Mouse (Mus musculus): ENCODE results near the gene Zfp780b. TPM values are rescaled to one million over a fixed set of nuclear protein-coding genes. Genes with fewer than 3 reads are reported as not detected.
A peak's percentile ranks its signal among the peaks of the same experiment; 100 is the strongest.
"Not testable (repeated sequence)": the region's sequence is repeated elsewhere in the genome, so short reads cannot be mapped to it uniquely, and the experiment has no call there.

Gene Zfp780b
- 17.8 and 18.1 TPM in 2 replicates for polyA plus RNA-seq (2015; fragmentation: Nextera tagmentation; extraction: Ambion mirVana)

GRCm38 (mm10) chr7:27978683-27979528 lies at the start of gene Zfp780b:
Zfp780b (minus strand) TSS chr7:27979171.
- H3K27me3 ChIP-seq (ENCODE audit: control insufficient read depth, insufficient read depth, low read depth, low read length), result no peaks in the 10 kb centered on the region
- H3K4me3 ChIP-seq (ENCODE audit: low read length), result peak within 1 kb of the TSS; percentile 95
- H3K9me3 ChIP-seq (ENCODE audit: control insufficient read depth, low read length), result peaks cover 16% of the 10 kb centered on the region
- peak; percentile 93 for ATAC-seq (ENCODE audit: low read depth)
- H3K27ac ChIP-seq (ENCODE audit: low read length), result peak within 1 kb of the TSS; percentile 95
- no peaks in the 10 kb centered on the region for H3K36me3 ChIP-seq (ENCODE audit: control insufficient read depth, insufficient read depth, low read length)
- peak within 1 kb of the TSS; percentile 93 for H3K9ac ChIP-seq (ENCODE audit: low read length)
- under 1% methylated on average over 29 of the region's 29 CpGs for WGBS
- H3K4me2 ChIP-seq (ENCODE audit: low read depth, low read length), result peak within 1 kb of the TSS; percentile 91
- peaks cover 8% of the 10 kb centered on the region for H3K4me1 ChIP-seq (replicated peaks; ENCODE audit: control insufficient read depth, insufficient read depth, low read length)

GRCm38 (mm10) chr7:28014445-28014810 lies 35.5 kb upstream of the Zfp780b start:
- Histone ChIP-seq H3K4me3 (ENCODE audit: low read length) (peak overlapping the region; percentile 75), H3K4me2 (ENCODE audit: low read depth, low read length) (peak overlapping the region; percentile 69), H3K9me3 (ENCODE audit: control insufficient read depth, low read length) (peaks cover 5% of the 10 kb centered on the region), H3K27ac (ENCODE audit: low read length) (no peak overlapping the region), H3K27me3 (ENCODE audit: control insufficient read depth, insufficient read depth, low read depth, low read length) (no peaks in the 10 kb centered on the region), H3K36me3 (ENCODE audit: control insufficient read depth, insufficient read depth, low read length) (no peaks in the 10 kb centered on the region), H3K4me1 (replicated peaks; ENCODE audit: control insufficient read depth, insufficient read depth, low read length) (peaks cover 4% of the 10 kb centered on the region), H3K9ac (ENCODE audit: low read length) (peak overlapping the region; percentile 90)
- WGBS, result 19% methylated on average over 7 of the region's 7 CpGs
- ATAC-seq (ENCODE audit: low read depth), result peak; percentile 31; the same call in 1 of the 2 replicates

GRCm38 (mm10) chr7:28013549-28014444 lies 34.8 kb upstream of the Zfp780b start, which contains the start of gene Zfp850:
Zfp850 (minus strand) TSS chr7:28014115.
- H3K4me1 ChIP-seq (replicated peaks; ENCODE audit: control insufficient read depth, insufficient read depth, low read length), result peaks cover 4% of the 10 kb centered on the region
- H3K4me2 ChIP-seq (ENCODE audit: low read depth, low read length), result peak within 1 kb of the TSS; percentile 69
- peak within 1 kb of the TSS; percentile 69 for H3K27ac ChIP-seq (ENCODE audit: low read length)
- under 1% methylated on average over 47 of the region's 47 CpGs for WGBS
- peak within 1 kb of the TSS; percentile 90 for H3K9ac ChIP-seq (ENCODE audit: low read length)
- H3K9me3 ChIP-seq (ENCODE audit: control insufficient read depth, low read length), result peaks cover 4% of the 10 kb centered on the region
- peak within 1 kb of the TSS; percentile 75 for H3K4me3 ChIP-seq (ENCODE audit: low read length)
- H3K36me3 ChIP-seq (ENCODE audit: control insufficient read depth, insufficient read depth, low read length), result no peaks in the 10 kb centered on the region
- peak; percentile 97 for ATAC-seq (ENCODE audit: low read depth)
- no peaks in the 10 kb centered on the region for H3K27me3 ChIP-seq (ENCODE audit: control insufficient read depth, insufficient read depth, low read depth, low read length)

- peaks cover 8% of the 10 kb centered on the region for H3K36me3 ChIP-seq (ENCODE audit: control insufficient read depth, insufficient read depth, low read length)
- ATAC-seq (ENCODE audit: low read depth), result no peak
- peaks cover 4% of the 10 kb centered on the region for H3K4me1 ChIP-seq (replicated peaks; ENCODE audit: control insufficient read depth, insufficient read depth, low read length)
- no peak overlapping the region for H3K4me2 ChIP-seq (ENCODE audit: low read depth, low read length)
- H3K9ac ChIP-seq (ENCODE audit: low read length), result no peak overlapping the region
- WGBS, result 91% methylated on average over 3 of the region's 3 CpGs
- H3K27ac ChIP-seq (ENCODE audit: low read length), result no peak overlapping the region
- H3K9me3 ChIP-seq (ENCODE audit: control insufficient read depth, low read length), result no peaks in the 10 kb centered on the region
- H3K4me3 ChIP-seq (ENCODE audit: low read length), result no peak overlapping the region
- no peaks in the 10 kb centered on the region for H3K27me3 ChIP-seq (ENCODE audit: control insufficient read depth, insufficient read depth, low read depth, low read length)
Measured at GRCm38 (mm10) chr7:28010271-28010670, 31.3 kb upstream of the Zfp780b start.

- peaks cover 34% of the 10 kb centered on the region for H3K9me3 ChIP-seq (ENCODE audit: control insufficient read depth, low read length)
- no peak overlapping the region for H3K4me3 ChIP-seq (ENCODE audit: low read length)
- peaks cover 8% of the 10 kb centered on the region for H3K4me1 ChIP-seq (replicated peaks; ENCODE audit: control insufficient read depth, insufficient read depth, low read length)
- no peak for ATAC-seq (ENCODE audit: low read depth)
- H3K27me3 ChIP-seq (ENCODE audit: control insufficient read depth, insufficient read depth, low read depth, low read length), result no peaks in the 10 kb centered on the region
- 80% methylated on average over 2 of the region's 2 CpGs for WGBS
- H3K4me2 ChIP-seq (ENCODE audit: low read depth, low read length), result no peak overlapping the region
- no peak overlapping the region for H3K27ac ChIP-seq (ENCODE audit: low read length)
- H3K36me3 ChIP-seq (ENCODE audit: control insufficient read depth, insufficient read depth, low read length), result peaks cover 7% of the 10 kb centered on the region; the same call in 1 of the 2 replicates
- no peak overlapping the region for H3K9ac ChIP-seq (ENCODE audit: low read length)
Measured at GRCm38 (mm10) chr7:27982197-27982596, 3.2 kb upstream of the Zfp780b start.

- 93% methylated on average over 13 of the region's 13 CpGs for WGBS
- not testable (repeated sequence) for H3K36me3 ChIP-seq (ENCODE audit: control insufficient read depth, insufficient read depth, low read length); H3K9ac ChIP-seq (ENCODE audit: low read length); H3K27me3 ChIP-seq (ENCODE audit: control insufficient read depth, insufficient read depth, low read depth, low read length); H3K4me1 ChIP-seq (replicated peaks; ENCODE audit: control insufficient read depth, insufficient read depth, low read length); H3K9me3 ChIP-seq (ENCODE audit: control insufficient read depth, low read length); H3K4me3 ChIP-seq (ENCODE audit: low read length); H3K27ac ChIP-seq (ENCODE audit: low read length); ATAC-seq (ENCODE audit: low read depth); H3K4me2 ChIP-seq (ENCODE audit: low read depth, low read length)
Measured at GRCm38 (mm10) chr7:27949451-27949850, 29.5 kb downstream of the Zfp780b start.

GRCm38 (mm10) chr7:27941869-27942268 lies 37.1 kb downstream of the Zfp780b start:
- not testable (repeated sequence) for ATAC-seq (ENCODE audit: low read depth); H3K4me1 ChIP-seq (replicated peaks; ENCODE audit: control insufficient read depth, insufficient read depth, low read length); H3K27ac ChIP-seq (ENCODE audit: low read length); H3K27me3 ChIP-seq (ENCODE audit: control insufficient read depth, insufficient read depth, low read depth, low read length); H3K36me3 ChIP-seq (ENCODE audit: control insufficient read depth, insufficient read depth, low read length); H3K9me3 ChIP-seq (ENCODE audit: control insufficient read depth, low read length); H3K9ac ChIP-seq (ENCODE audit: low read length); H3K4me3 ChIP-seq (ENCODE audit: low read length); H3K4me2 ChIP-seq (ENCODE audit: low read depth, low read length)
- WGBS, result 34% methylated on average over 5 of the region's 7 CpGs

- H3K9ac ChIP-seq (ENCODE audit: low read length), result peak overlapping the region; percentile 56
- not testable (repeated sequence) for H3K9me3 ChIP-seq (ENCODE audit: control insufficient read depth, low read length); ATAC-seq (ENCODE audit: low read depth); H3K4me1 ChIP-seq (replicated peaks; ENCODE audit: control insufficient read depth, insufficient read depth, low read length); H3K27me3 ChIP-seq (ENCODE audit: control insufficient read depth, insufficient read depth, low read depth, low read length); H3K27ac ChIP-seq (ENCODE audit: low read length); H3K36me3 ChIP-seq (ENCODE audit: control insufficient read depth, insufficient read depth, low read length)
- 18% methylated on average over 1 of the region's 9 CpGs for WGBS
- peak overlapping the region; percentile 37 for H3K4me3 ChIP-seq (ENCODE audit: low read length)
- H3K4me2 ChIP-seq (ENCODE audit: low read depth, low read length), result peak overlapping the region; percentile 53
Measured at GRCm38 (mm10) chr7:27933800-27934158, 45.2 kb downstream of the Zfp780b start.

Measured in lung, embryonic 16.5 days (tissue).